Mouse (Mus musculus): ENCODE results near the gene Pgf.
A peak's percentile ranks its signal among the peaks of the same experiment; 100 is the strongest.
"Not testable (repeated sequence)": the region's sequence is repeated elsewhere in the genome, so short reads cannot be mapped to it uniquely, and the experiment has no call there.

Pgf gene

GRCm38 (mm10) chr12:85157797-85158460, 19.7 kb downstream of the Pgf start:
- DNase-seq (ENCODE audit: low spot score in 2 of 2) = no peak

- DNase-seq (ENCODE audit: low spot score in 2 of 2) = no peak
Observed at GRCm38 (mm10) chr12:85156324-85156723, 21.3 kb downstream of the Pgf start.

DNA sequence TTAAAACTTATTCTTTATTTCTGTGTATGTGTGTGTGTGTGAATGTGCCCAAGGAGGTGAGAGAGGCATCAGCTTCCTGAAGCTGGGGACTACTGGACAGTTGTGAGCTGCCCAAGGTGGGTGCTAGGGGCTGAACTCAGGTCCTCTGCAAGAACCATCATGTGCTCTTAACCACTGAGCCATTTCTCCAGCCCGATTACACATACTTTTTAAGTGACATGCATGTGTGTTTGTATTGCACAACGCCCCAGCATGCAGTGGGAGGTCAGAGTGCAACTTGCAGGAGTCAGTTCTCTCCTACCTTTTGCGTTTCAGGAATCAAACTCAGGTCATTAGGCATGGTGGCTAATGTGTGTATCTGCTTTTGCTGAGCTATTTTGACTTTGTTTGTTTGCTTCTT, 24.6 kb downstream of the Pgf start:
- no peak for DNase-seq (ENCODE audit: low spot score in 2 of 2)

DNA sequence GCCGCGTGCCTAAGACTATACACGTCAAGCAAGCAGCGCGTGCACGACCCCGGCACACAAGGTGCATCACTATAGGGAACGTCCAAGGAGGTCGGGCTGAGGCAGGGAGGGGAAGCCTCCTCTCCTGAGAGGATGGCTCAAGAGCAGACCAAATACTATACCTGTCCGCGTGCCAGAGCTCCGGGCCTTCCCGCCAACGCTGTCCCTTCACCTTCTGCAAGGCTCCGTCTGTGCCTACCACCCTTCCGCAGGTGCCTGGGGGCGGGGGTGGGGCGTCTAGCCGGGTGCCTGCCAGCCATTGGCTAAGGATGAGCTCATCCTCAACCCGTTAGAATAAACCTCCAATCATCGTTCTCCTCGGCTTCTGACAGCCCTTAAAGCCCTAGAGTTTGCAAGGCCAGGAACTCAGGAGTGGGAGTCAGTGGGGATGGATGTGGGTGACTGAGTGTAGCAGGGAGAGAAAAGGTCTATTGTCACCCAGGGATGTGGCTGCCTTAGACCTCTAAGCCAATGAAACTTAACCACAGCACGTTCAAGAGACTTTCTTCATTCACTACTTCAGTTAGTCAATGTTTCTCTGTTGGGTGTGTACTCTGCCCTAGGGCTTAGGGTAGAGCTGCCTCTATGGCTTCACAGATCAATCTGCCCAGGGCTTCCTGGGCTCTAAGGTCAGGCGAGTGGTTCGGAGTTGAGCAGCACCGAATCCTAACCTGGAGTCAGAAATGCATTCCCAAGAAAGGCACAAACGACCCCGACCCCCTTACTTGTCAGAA, 26.4 kb downstream of the Pgf start, which contains the start of gene Rps6kl1:
Rps6kl1 (minus strand) TSS at position 263 of the 773 bp plus-strand sequence.
- DNase-seq (ENCODE audit: low spot score in 2 of 2) = no peak

DNA sequence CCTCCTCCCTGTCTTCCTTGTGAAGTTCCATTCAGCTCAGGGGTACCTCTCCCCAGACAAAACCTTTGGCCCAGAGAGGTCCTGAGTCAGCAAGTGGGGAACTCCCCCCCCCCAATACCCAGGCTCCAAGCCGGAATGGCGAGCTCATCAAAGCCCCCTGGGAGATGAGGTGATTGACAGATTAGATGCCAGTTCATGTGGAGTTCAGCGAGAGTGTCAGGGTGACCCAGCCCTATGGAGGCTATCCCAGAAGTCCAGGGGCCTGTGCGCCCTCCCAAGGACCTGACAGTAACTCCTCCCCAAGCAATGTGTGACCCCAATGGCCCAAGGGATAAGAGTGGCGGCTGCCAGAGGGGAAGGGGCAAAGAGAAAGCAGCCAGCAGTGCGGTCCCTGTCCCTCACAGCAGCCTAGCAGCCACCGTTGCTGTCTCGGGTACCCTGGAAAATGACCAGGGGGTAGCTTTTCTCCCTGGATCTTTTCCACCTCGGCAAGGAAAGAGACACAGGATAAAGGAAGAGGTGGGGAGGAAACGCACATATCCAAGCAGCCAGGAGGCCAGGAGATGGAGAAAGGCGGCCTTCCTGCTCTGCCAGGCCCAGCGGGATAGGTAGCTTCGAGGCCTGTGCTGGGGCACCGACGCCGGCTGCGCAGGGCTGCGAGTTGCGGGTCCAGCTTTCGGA, 27.1 kb downstream of the Pgf start:
- no peak for DNase-seq (ENCODE audit: low spot score in 2 of 2)

GRCm38 (mm10) chr12:85146881-85147280, 30.7 kb downstream of the Pgf start:
- no peak for DNase-seq (ENCODE audit: low spot score in 2 of 2)

DNA sequence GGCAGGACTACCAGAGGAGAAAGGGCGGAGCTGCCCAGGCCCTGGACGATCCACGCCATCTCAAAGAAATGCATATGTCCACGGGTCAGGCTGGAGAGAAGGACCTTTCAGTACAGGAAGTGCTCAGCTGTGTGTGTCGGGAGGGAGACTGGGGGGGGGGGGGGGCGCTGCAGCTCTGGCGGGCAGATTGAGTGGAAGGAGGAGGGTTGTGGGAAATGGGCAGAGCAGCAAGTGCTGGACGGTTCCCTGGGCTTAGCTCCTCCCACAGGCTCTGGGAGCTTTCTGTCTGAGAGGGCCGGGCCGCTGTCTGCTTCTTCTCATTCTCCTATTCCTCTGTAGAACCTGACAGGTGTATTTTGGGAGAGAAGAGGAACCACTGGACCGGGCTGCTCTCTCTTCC, 31.2 kb downstream of the Pgf start:
- no peak for DNase-seq (ENCODE audit: low spot score in 2 of 2)

GRCm38 (mm10) chr12:85145630-85146029, 32.0 kb downstream of the Pgf start:
- no peak for DNase-seq (ENCODE audit: low spot score in 2 of 2)

- DNase-seq (ENCODE audit: low spot score in 2 of 2) = no peak
Observed at GRCm38 (mm10) chr12:85144821-85145220, 32.8 kb downstream of the Pgf start.

GRCm38 (mm10) chr12:85144276-85144675, 33.3 kb downstream of the Pgf start:
- DNase-seq (ENCODE audit: low spot score in 2 of 2) = not testable (repeated sequence)

GRCm38 (mm10) chr12:85142803-85143202, 34.8 kb downstream of the Pgf start:
- peak; percentile 66 to 71 for DNase-seq (ENCODE audit: low spot score in 2 of 2)

GRCm38 (mm10) chr12:85141096-85141495, 36.5 kb downstream of the Pgf start:
- DNase-seq (ENCODE audit: low spot score in 2 of 2) = no peak

DNA sequence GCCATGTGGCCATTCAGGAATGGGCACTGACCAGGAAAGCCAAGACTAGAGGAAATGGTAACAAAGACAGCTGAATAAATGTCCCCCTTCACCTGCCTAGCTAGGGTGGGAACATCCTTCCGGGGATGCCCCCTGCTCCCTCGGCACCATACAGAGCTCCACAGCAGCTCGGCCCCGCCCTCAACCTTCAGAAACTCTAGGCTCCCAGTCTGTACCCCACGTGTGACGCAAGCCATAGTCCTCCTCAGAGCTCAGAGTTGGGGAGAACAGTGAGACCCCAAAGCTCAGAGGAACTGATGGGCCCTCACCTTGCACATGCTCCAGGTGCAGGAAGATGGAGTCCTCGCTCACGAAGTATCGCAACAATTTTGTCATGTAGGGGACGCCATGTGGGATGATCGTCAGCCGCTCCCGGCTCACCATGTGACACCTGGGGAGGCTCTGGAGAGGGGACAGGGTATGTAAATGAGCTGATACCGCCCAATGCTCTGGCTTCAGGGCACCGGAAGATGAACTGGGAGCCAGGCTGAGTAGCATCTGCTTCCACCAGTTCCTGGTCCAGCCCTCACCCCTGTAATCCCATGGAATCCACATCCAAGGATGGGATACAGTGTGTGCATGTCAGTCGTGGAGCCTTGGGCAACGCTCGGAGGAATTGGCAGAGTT, 37.4 kb downstream of the Pgf start:
- DNase-seq (ENCODE audit: low spot score in 2 of 2) = no peak

DNA sequence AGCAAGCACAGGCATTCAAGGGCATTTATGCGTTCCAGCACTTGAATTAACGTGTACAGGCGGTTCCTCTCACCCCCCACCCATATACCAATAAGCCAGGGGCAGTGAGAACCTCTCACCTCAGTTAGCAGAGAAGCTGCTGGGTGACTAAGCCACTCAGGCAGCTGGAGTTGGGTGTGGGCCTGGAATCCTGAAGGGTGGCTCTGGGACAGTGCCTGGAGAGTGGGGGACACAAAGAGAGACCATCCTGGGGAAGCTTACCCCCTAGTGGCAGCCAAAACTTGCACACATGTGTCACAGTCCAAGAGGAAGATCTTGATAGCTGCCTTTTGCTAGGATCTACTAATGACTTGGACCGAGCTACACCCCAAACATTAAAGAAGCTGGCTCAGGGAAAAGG, 41.0 kb downstream of the Pgf start:
- no peak for DNase-seq (ENCODE audit: low spot score in 2 of 2)

DNA sequence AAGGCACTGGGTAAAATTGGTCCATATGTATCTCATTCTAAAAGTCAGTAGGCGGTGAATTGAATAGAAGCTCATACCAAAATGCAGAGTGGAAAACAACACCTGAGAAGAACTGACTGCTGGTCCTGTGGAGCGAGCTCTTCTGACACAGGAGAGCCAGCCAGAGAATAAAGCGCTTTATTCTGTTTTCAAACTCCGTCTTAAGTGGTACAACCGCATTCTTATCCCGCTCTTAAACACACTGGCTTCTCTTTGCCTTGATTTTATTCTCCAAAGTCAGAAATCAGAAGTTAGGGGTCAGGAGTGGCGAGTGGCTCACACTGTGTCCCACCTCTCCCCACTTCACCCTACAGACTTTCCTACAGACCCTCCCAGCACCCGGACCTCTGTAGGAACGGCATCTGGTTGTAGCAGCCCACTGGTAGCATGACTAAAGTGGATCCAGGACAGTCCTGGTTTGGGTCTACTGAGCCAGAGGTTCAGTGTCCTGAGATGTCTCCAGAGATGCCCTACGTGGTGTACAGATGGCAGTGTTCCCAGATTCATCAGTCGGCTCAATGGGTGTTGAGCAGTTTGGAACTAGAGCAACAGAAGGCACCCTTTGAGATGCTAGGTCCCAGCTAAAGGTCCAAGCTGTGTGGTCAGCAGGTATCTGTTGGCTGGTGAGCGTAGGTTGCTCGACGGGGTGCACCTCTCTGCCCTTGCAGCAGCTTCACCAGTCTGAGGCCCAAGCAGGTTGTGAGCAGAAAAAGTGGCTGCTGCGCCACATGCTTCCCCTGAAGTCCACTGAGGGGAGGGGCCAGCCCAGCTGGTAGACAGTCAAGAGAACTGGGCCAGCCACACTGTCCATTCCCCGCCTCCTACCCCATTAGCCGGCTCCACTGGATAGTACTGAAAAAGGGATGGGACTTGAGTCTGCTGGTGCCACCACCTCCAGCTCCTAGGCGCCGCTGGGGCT, 41.8 kb downstream of the Pgf start:
- DNase-seq (ENCODE audit: low spot score in 2 of 2) = no peak

DNA sequence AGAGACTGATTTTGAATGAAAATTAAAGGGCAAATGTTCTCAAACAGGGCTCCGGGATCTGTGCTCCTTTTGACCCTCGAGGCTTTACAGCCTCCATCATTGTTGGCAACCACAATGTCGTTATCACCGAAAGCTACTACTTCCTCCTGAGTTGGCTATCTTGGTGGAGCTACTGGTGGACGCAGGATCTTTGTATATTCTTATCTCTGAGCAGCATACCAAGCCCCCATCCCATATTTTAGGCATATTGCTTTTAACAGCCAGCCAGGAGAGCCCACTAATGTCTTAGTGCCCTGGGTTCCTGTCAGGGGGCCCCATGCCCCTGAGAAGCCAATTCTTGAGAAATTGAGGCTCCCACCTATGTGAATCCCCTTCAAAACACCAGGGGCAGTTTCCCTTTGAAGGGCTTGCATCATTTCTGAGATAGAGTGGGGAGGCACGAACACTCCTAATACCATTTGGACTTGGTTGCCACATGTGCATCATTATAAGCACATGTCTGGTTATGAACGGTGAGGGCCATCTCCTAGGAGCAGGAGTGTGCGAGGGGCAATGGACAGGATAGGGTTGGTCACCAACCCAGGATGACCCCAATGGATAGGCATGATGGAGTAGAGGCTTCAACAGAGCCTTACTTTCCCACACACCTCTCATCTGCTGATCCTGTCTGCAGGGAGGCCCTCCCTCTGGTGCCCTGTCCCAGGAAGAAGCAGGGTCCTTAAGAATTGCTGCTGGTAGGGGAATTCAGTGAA, 43.4 kb downstream of the Pgf start:
- no peak for DNase-seq (ENCODE audit: low spot score in 2 of 2)

- no peak for DNase-seq (ENCODE audit: low spot score in 2 of 2)
Observed at GRCm38 (mm10) chr12:85131361-85131760, 46.2 kb downstream of the Pgf start.

GRCm38 (mm10) chr12:85129426-85129978, 48.1 kb downstream of the Pgf start:
- DNase-seq (ENCODE audit: low spot score in 2 of 2) = no peak

DNA sequence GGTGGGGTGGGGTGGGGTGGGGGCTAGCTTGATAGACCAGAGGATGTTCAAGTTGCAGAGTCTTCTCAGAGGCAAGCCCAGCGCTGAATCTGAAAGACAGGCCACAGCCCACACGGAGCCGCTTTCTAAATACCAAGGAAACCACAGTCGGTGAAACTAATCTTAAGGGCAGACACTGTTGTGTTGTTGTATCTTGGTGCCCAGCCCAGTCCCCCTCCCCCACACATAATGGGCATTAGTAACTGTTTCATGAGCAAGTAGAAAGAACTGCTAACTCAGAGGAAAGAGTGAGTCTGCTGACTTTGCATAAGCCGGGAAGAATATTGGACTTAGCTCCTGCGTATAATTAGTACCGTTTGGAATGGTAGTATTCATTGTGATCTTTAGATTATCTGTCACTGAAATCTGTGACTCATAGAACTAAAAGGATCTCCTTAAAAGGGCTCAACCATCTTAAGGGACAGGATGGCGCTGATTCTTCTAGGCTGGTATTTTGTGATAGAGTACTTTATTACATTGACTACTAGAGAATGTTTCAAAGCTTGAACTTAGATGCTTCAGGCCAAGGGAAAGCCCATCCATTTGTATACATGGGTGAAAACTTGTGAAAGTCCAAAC, 50.5 kb downstream of the Pgf start:
- DNase-seq (ENCODE audit: low spot score in 2 of 2) = no peak

- DNase-seq (ENCODE audit: low spot score in 2 of 2) = no peak
Observed at GRCm38 (mm10) chr12:85124751-85125150, 52.8 kb downstream of the Pgf start.

Data from urinary bladder, adult 18-20 months (tissue).